Comparison of ENCODE assay signal across 18 mouse cellular contexts in genomic region chr1:90403057-90403456, GRCm38 (mm10).
DNase-seq lines count a peak whose midpoint lies in the region; ATAC-seq lines count a peak whose summit lies in the region.
"Had no signal": no experiment of that assay in that cellular context is flagged by ENCODE, and none has a peak within 500 bp of the region (broad histone marks: within the 10 kb centered on the region; RNA-seq: fewer than 3 reads in every experiment).

No protein-coding gene starts in this region.

- no peaks in the 10 kb centered on the region for H3K9me3 ChIP-seq in hindbrain, embryonic 12.5 days (replicated peaks)
- no peaks in the 10 kb centered on the region for H3K9me3 ChIP-seq in hindbrain, embryonic 10.5 days
- no peaks in the 10 kb centered on the region for H3K9me3 ChIP-seq in neural tube, embryonic 13.5 days
- H3K9me3 ChIP-seq in neural tube, embryonic 14.5 days (ENCODE audit: control insufficient read depth, low read length) = no peaks in the 10 kb centered on the region
- H3K9me3 ChIP-seq: embryonic facial prominence, embryonic 12.5 days; forebrain, embryonic 15.5 days; heart, embryonic 15.5 days had no signal

- WGBS in hindbrain, embryonic 12.5 days = 73% methylated on average over 6 of the region's 6 CpGs
- 84% methylated on average over 6 of the region's 6 CpGs for WGBS in hindbrain, embryonic 10.5 days
- 52% methylated on average over 6 of the region's 6 CpGs for WGBS in neural tube, embryonic 13.5 days
- 53% methylated on average over 6 of the region's 6 CpGs for WGBS in neural tube, embryonic 14.5 days

- H3K27me3 ChIP-seq in hindbrain, embryonic 12.5 days = peaks cover 5% of the 10 kb centered on the region; the same call in 1 of the 2 replicates
- peaks cover 36% of the 10 kb centered on the region; the same call in 1 of the 2 replicates for H3K27me3 ChIP-seq in hindbrain, embryonic 10.5 days (ENCODE audit: insufficient read depth, poor library complexity, severe bottlenecking)
- H3K27me3 ChIP-seq in neural tube, embryonic 13.5 days = no peaks in the 10 kb centered on the region
- no peaks in the 10 kb centered on the region for H3K27me3 ChIP-seq in neural tube, embryonic 14.5 days (ENCODE audit: control insufficient read depth, insufficient read depth, low read length)
- H3K27me3 ChIP-seq: embryonic facial prominence, embryonic 12.5 days; forebrain, embryonic 15.5 days; heart, embryonic 15.5 days had no signal

- H3K4me1 ChIP-seq in hindbrain, embryonic 12.5 days = peaks cover 8% of the 10 kb centered on the region
- peaks cover 36% of the 10 kb centered on the region for H3K4me1 ChIP-seq in hindbrain, embryonic 10.5 days (replicated peaks)
- H3K4me1 ChIP-seq in neural tube, embryonic 13.5 days (replicated peaks) = peaks cover 28% of the 10 kb centered on the region
- no peaks in the 10 kb centered on the region for H3K4me1 ChIP-seq in neural tube, embryonic 14.5 days (ENCODE audit: control insufficient read depth, insufficient read depth, low read length)
- H3K4me1 ChIP-seq: forebrain, embryonic 15.5 days had no signal

- no peak overlapping the region for H3K4me3 ChIP-seq in hindbrain, embryonic 12.5 days
- no peak overlapping the region for H3K4me3 ChIP-seq in hindbrain, embryonic 10.5 days
- H3K4me3 ChIP-seq in neural tube, embryonic 13.5 days = no peak overlapping the region
- no peak overlapping the region for H3K4me3 ChIP-seq in neural tube, embryonic 14.5 days (ENCODE audit: low read depth, low read length)
- H3K4me3 ChIP-seq: embryonic facial prominence, embryonic 12.5 days; forebrain, embryonic 15.5 days; heart, embryonic 15.5 days had no signal

- no peaks in the 10 kb centered on the region for H3K36me3 ChIP-seq in hindbrain, embryonic 12.5 days
- no peaks in the 10 kb centered on the region for H3K36me3 ChIP-seq in hindbrain, embryonic 10.5 days
- H3K36me3 ChIP-seq in neural tube, embryonic 13.5 days = no peaks in the 10 kb centered on the region
- no peaks in the 10 kb centered on the region for H3K36me3 ChIP-seq in neural tube, embryonic 14.5 days (ENCODE audit: control insufficient read depth, insufficient read depth, low read length)
- H3K36me3 ChIP-seq: embryonic facial prominence, embryonic 12.5 days; forebrain, embryonic 15.5 days; heart, embryonic 15.5 days had no signal

- DNase-seq in hindbrain, embryonic 10.5 days (ENCODE audit: low spot score) = no peak
- no peak for DNase-seq in neural tube, embryonic 10.5 days (ENCODE audit: extremely low spot score, low spot score)
- no peak for DNase-seq in lung, postnatal 14 days
- DNase-seq in urinary bladder, adult 18-20 months (ENCODE audit: low spot score in 2 of 2) = no peak
- DNase-seq: adrenal gland, postnatal 10 days; cerebellum, adult 11-12 months; cerebellum, adult 9-10 months; cerebellum, postnatal 25 days; gastrocnemius, postnatal 36 days; heart, adult 18-20 months; heart, postnatal 14 days had no signal

- 0 out of 2 replicates have a peak overlapping the region, but pooled peaks have one; percentile 0 for H3K27ac ChIP-seq in hindbrain, embryonic 12.5 days
- no peak overlapping the region for H3K27ac ChIP-seq in hindbrain, embryonic 10.5 days
- H3K27ac ChIP-seq in neural tube, embryonic 13.5 days (replicated peaks) = peak overlapping the region; percentile 56
- H3K27ac ChIP-seq in neural tube, embryonic 14.5 days (ENCODE audit: low read depth, low read length) = no peak overlapping the region
- H3K27ac ChIP-seq: embryonic facial prominence, embryonic 12.5 days; forebrain, embryonic 15.5 days; heart, embryonic 15.5 days had no signal

- ATAC-seq in hindbrain, embryonic 12.5 days (ENCODE audit: low FRiP score) = no peak
- peak; percentile 82 for ATAC-seq in neural tube, embryonic 13.5 days (ENCODE audit: low read depth)
- ATAC-seq in neural tube, embryonic 14.5 days (ENCODE audit: low read depth) = peak; percentile 83; the same call in 1 of the 2 replicates
- ATAC-seq: forebrain, embryonic 15.5 days had no signal

- no peak overlapping the region for H3K4me2 ChIP-seq in hindbrain, embryonic 12.5 days (replicated peaks)
- H3K4me2 ChIP-seq in neural tube, embryonic 13.5 days = no peak overlapping the region
- no peak overlapping the region for H3K4me2 ChIP-seq in neural tube, embryonic 14.5 days (ENCODE audit: low read depth, low read length)
- H3K4me2 ChIP-seq: embryonic facial prominence, embryonic 12.5 days; forebrain, embryonic 15.5 days; heart, embryonic 11.5 days; heart, embryonic 15.5 days had no signal

- H3K9ac ChIP-seq in hindbrain, embryonic 12.5 days = no peak overlapping the region
- no peak overlapping the region for H3K9ac ChIP-seq in neural tube, embryonic 13.5 days
- H3K9ac ChIP-seq in neural tube, embryonic 14.5 days (replicated peaks; ENCODE audit: low read depth, low read length) = no peak overlapping the region
- H3K9ac ChIP-seq: embryonic facial prominence, embryonic 12.5 days; forebrain, embryonic 15.5 days; heart, embryonic 15.5 days had no signal

Comparison
In these comparisons a context has a peak if more than half of its experiments do, and no peak if none do; other contexts are left out.
1. H3K27ac ChIP-seq: peak in hindbrain, embryonic 12.5 days (single experiment) and neural tube, embryonic 13.5 days (single experiment); none in hindbrain, embryonic 10.5 days (single experiment) and neural tube, embryonic 14.5 days (single experiment).